Mouse (Mus musculus): Measurements from ENCODE around the gene Tpte.

DNA sequence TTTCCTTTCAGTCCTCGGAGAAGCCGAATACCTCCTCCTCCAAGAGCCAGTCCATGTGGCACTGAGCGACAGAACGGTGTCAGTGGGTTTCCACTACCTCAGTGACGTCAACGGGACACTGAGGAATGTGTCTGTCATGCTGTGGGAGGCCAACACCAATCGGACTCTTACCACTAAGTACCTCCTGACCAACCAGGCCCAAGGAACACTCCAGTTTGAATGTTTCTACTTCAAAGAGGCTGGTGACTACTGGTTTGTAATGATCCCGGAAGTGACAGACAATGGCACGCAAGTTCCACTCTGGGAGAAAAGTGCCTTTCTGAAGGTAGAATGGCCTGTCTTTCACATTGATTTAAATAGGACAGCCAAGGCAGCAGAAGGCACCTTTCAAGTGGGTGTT lies 40.3 kb upstream of the Tpte start:
- no peak for TF ChIP-seq CTCF (IDR thresholded peaks at IDR 0.05; ENCODE audit: borderline replicate concordance, extremely low read depth, insufficient read depth, insufficient read length)
- TF ChIP-seq POLR2A (IDR thresholded peaks at IDR 0.05; ENCODE audit: borderline replicate concordance, extremely low read depth, insufficient read depth, insufficient read length, poor library complexity, severe bottlenecking), result no peak

Data from brain, embryonic 14.5 days (tissue).